Mouse (Mus musculus) midbrain, postnatal 0 days (tissue): ENCODE data around the gene Slc16a10. TPM values are rescaled to one million over a fixed set of nuclear protein-coding genes. Genes with fewer than 3 reads are reported as not detected.

Experiments
- ATAC-seq: fragments of 200-750 bp; cut with Nextera tagmentation; 2 replicates; pipeline ENCODE4 v1.8.0; 2017; ENCODE audit warnings: moderate number of reproducible peaks, mild to moderate bottlenecking, moderate TSS enrichment, moderate library complexity; ENCODE audit not compliant: low FRiP score
- DNase-seq: peaks from one replicate; pipeline ENCODE4 v3.0.0-alpha.2; 2015; ENCODE audit warnings: low spot score
- H3K27ac ChIP-seq: fragments of 300-500 bp; sonication (generic); 2 replicates; pipeline ENCODE4 v1.5.1; 2014; ENCODE audit warnings: low read depth, mild to moderate bottlenecking, low read length, mixed read lengths
- H3K27me3 ChIP-seq: fragments of 300-500 bp; sonication (generic); 2 replicates; pipeline ENCODE4 v1.6.1; 2014; ENCODE audit warnings: low read length, control low read depth, mixed read lengths; ENCODE audit not compliant: insufficient read depth
- H3K36me3 ChIP-seq: fragments of 300-500 bp; sonication (generic); 2 replicates; pipeline ENCODE4 v1.6.1; 2014; ENCODE audit warnings: low read length, control low read depth, mixed read lengths; ENCODE audit not compliant: insufficient read depth
- H3K4me1 ChIP-seq: fragments of 300-500 bp; sonication (generic); 2 replicates; pipeline ENCODE4 v1.6.1; 2014; ENCODE audit warnings: mild to moderate bottlenecking, control low read depth, antibody characterized with exemption, low read length, mixed read lengths; ENCODE audit not compliant: insufficient read depth
- H3K4me2 ChIP-seq: fragments of 300-500 bp; sonication (generic); 2 replicates; pipeline ENCODE4 v1.6.1; 2014; ENCODE audit warnings: low read depth, mild to moderate bottlenecking, low read length, mixed read lengths; ENCODE audit not compliant: poor library complexity, severe bottlenecking
- H3K4me3 ChIP-seq: fragments of 300-500 bp; sonication (generic); 2 replicates; pipeline ENCODE4 v1.5.1; 2014; ENCODE audit warnings: low read depth, mild to moderate bottlenecking, low read length, moderate library complexity
- H3K9ac ChIP-seq: fragments of 300-500 bp; sonication (generic); replicated peaks from 2 replicates; pipeline ENCODE4 v1.6.1; 2014; ENCODE audit warnings: mild to moderate bottlenecking, low read length, moderate library complexity, mixed read lengths; ENCODE audit not compliant: poor library complexity, severe bottlenecking
- H3K9me3 ChIP-seq: fragments of 300-500 bp; sonication (generic); 2 replicates; pipeline ENCODE4 v1.6.1; 2016; ENCODE audit warnings: low read length, control low read depth
- CTCF ChIP-seq: IDR thresholded peaks from 2 replicates; pipeline ENCODE4 v1.5.1; 2016; ENCODE audit warnings: antibody characterized with exemption, mild to moderate bottlenecking
- WGBS: fragments of 180-500 bp; shearing (Covaris S2); extraction: QIAGEN DNeasy Blood & Tissue Kit; methylation state at CpG from one replicate; pipeline ENCODE4 v1.1.7; 2014; 5-methylcytosine and 5-hydroxymethylcytosine counted together
- polyA plus RNA-seq: library from polyadenylated mRNA; unstranded; fragments of >200 nt; fragmentation: Nextera tagmentation; extraction: Ambion mirVana; gene quantifications from 2 replicates; pipeline ENCODE4 v1.2.1, GENCODE M21; 2015
- total RNA-seq: library from RNA; depleted of rRNA; stranded (reverse); fragments of >200 nt; gene quantifications from 2 replicates; pipeline ENCODE4 v1.2.3, GENCODE M21; 2014

Gene Slc16a10
- total and polyA plus RNA-seq, 2 experiments from 2014 or later: 2.2 TPM

DNA sequence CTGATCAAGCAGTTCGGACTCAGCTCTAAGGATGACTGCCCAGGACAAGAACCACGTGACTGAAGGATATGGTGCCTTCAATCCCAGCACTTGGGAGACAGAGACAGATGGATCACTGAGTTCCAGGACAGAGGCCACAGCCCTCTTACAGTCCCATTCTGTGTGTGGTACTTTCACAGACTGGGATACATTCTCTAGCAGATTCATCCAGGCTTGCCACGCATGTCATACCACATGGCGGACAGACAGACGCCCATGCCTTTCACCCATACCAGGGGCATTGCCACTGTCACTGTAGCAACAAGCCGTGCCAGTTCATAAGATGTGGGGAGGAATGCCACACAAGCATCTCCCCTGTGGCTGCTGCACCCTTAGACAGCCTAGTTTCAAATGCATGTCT, 111.3 kb downstream of the Slc16a10 start:
- no peak for DNase-seq
- Histone ChIP-seq H3K36me3 (no peaks in the 10 kb centered on the region), H3K9me3 (no peaks in the 10 kb centered on the region), H3K27ac (no peak overlapping the region), H3K4me3 (no peak overlapping the region), H3K4me1 (no peaks in the 10 kb centered on the region), H3K9ac (no peak overlapping the region), H3K27me3 (no peaks in the 10 kb centered on the region), H3K4me2 (no peak overlapping the region)
- no peak for ATAC-seq
- no peak for TF ChIP-seq CTCF
- WGBS: 95% methylated on average over 6 of the region's 6 CpGs

DNA sequence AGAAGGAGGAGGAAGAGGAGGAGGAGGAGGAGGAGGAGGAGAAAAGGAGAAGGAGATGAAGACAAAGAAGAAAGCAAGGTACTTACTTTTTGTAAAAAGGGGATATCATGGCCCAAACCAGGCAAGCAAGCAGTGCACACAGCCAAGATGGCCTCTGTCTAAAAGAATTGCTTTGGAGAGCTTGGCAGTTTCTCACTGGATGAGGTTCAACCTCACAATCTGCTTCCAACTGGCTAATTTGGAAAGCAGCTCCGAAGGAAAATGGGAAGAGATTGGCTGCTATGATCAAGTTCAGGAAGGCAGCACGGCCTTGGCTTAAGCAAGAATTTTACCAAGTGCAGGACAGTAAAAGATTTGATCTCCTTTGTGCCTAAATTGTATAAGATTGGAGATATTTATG, 112.4 kb downstream of the Slc16a10 start:
- Histone ChIP-seq H3K4me3 (no peak overlapping the region), H3K4me1 (no peaks in the 10 kb centered on the region; the same call in 1 of the 2 replicates), H3K9me3 (no peaks in the 10 kb centered on the region), H3K36me3 (no peaks in the 10 kb centered on the region), H3K27me3 (no peaks in the 10 kb centered on the region), H3K27ac (no peak overlapping the region), H3K4me2 (no peak overlapping the region), H3K9ac (no peak overlapping the region)
- 81% methylated on average over 2 of the region's 2 CpGs for WGBS
- no peak for TF ChIP-seq CTCF
- ATAC-seq: no peak
- no peak for DNase-seq

DNA sequence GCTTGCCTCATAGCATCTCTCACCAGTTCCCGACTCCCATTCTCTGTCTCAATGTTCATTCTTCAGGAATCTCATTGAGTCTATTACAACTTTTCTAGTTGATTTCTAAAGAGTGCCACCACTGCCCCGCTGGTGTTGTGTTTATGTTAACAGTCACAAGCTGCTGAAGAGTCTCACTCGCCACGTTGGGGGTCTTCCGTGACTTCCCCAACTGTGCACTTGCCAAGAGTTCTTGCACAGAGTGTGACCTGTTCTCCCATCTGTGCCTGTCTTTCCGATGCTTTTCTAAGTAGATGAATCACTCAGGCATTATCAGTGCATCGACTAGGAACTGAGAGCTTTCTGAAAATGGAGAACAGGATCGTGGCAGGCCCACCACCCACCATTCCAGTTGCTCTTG, 114.0 kb downstream of the Slc16a10 start:
- Histone ChIP-seq H3K4me3 (no peak overlapping the region), H3K27me3 (no peaks in the 10 kb centered on the region), H3K9me3 (no peaks in the 10 kb centered on the region), H3K9ac (no peak overlapping the region), H3K27ac (no peak overlapping the region), H3K4me2 (no peak overlapping the region), H3K4me1 (no peaks in the 10 kb centered on the region; the same call in 1 of the 2 replicates), H3K36me3 (no peaks in the 10 kb centered on the region)
- peak; percentile 38 for DNase-seq
- no peak for ATAC-seq
- 91% methylated on average over 8 of the region's 8 CpGs for WGBS
- no peak for TF ChIP-seq CTCF

DNA sequence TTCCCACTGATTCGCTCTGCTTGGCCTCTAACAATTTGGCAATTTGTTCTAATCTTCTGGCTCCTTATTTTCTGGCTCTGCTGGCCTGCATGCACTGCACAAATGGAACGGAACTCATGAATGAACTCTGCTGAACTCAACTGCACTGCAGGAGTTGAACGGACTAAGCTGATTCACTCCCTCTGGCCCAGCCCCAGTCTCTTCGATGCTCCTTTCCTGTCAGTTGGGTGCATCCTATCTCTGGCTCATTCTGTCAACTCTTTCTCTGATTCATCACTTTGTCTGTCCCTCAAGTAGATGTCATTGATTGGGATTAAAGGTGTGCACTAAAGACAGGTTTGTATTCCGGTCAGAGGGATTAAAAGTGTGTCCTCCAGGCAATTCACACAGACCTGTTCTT, 115.5 kb downstream of the Slc16a10 start:
- no peak overlapping the region for H3K4me2 ChIP-seq
- H3K4me1 ChIP-seq: no peaks in the 10 kb centered on the region; the same call in 1 of the 2 replicates
- TF ChIP-seq CTCF: no peak
- H3K9ac ChIP-seq: no peak overlapping the region
- ATAC-seq: no peak
- H3K36me3 ChIP-seq: no peaks in the 10 kb centered on the region
- 94% methylated on average over 5 of the region's 5 CpGs for WGBS
- H3K4me3 ChIP-seq: no peak overlapping the region
- no peak overlapping the region for H3K27ac ChIP-seq
- H3K27me3 ChIP-seq: no peaks in the 10 kb centered on the region
- no peaks in the 10 kb centered on the region for H3K9me3 ChIP-seq
- DNase-seq: no peak

DNA sequence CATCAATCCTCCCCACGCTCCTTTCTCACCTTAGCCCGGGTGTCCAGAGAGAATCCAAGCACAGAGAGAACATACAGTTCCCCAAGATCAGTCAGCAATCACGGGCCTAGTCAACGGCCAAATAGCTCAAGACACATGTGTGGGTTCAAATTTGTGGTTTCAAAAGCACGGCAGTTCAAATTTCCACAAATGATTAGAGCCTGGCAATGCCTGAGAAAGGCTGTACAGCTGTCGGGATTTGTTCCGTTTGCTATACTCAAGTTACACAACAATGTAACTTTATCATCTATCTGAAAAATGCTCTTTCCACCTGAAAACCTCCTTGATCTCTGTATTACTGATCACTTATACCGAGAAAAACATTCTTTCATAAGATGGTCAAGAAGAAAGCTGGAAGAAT, 116.5 kb downstream of the Slc16a10 start:
- DNase-seq (no peak), ATAC-seq (peak; percentile 2; the same call in 1 of the 2 replicates)
- Histone ChIP-seq H3K9me3 (no peaks in the 10 kb centered on the region), H3K27ac (peak overlapping the region; percentile 44; the same call in 1 of the 2 replicates), H3K36me3 (no peaks in the 10 kb centered on the region), H3K4me1 (no peaks in the 10 kb centered on the region; the same call in 1 of the 2 replicates), H3K9ac (no peak overlapping the region), H3K27me3 (no peaks in the 10 kb centered on the region), H3K4me2 (peak overlapping the region; percentile 81), H3K4me3 (peak overlapping the region; percentile 68)
- WGBS: 66% methylated on average over 8 of the region's 8 CpGs
- TF ChIP-seq CTCF: no peak

DNA sequence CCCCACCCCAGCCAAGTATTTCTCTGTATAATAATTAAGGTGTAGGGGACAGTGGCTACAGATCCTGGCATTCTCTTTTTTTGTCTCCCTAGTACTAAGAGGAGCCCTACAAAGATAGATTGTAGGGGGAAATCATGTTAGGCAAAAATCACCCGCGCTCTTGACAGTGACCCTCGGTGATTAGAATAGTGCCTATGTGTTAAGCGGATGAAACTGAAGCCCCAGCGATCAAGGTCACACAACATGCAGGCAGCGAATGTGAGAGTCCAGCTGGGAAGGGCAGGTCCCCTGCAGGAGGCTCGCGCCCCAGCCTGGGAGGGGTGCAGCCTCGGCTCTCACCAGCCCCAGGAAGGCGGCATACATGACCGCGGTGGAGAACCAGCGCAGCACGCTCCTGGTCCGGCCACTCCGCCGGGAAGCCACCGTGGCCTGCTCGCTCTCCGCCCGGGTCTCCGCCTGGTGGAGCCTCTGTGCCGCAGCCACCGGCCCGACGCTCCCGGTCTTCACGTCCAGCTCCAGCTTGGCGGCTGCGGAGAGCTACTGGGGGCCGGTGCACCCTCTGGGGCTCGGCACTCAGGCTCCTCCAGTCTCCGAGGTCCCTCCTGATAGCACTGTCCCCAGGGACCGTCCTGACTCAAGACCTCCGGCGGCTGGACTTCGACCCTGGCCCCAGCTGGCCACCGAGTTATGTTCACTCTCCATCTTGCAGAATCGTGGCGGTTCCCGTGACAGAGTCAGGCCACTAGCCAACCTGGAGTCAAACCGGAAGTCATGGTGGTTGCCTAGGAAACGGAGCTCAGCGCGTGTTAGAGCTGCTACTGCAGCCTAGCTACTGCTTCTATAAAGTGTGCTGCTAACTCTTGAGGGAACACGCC, 117.3 kb downstream of the Slc16a10 start, which contains the start of gene Mfsd4b1:
Mfsd4b1 (minus strand) TSS at position 715 of the 875 bp plus-strand sequence.
- peak; percentile 48 for TF ChIP-seq CTCF
- Histone ChIP-seq H3K4me1 (no peaks in the 10 kb centered on the region; the same call in 1 of the 2 replicates), H3K4me2 (peak within 1 kb of the TSS; percentile 81), H3K9me3 (no peaks in the 10 kb centered on the region), H3K27me3 (no peaks in the 10 kb centered on the region), H3K36me3 (no peaks in the 10 kb centered on the region), H3K9ac (peak within 1 kb of the TSS; percentile 67), H3K4me3 (peak within 1 kb of the TSS; percentile 68), H3K27ac (peak within 1 kb of the TSS; percentile 84)
- peak; percentile 96 for ATAC-seq
- DNase-seq: peak; percentile 97
- under 1% methylated on average over 45 of the region's 46 CpGs for WGBS
